Mouse (Mus musculus) splenic B cell, adult 2 months (primary cell): Measurements from ENCODE around the gene Usp12.
"Not testable (repeated sequence)": the region's sequence is repeated elsewhere in the genome, so short reads cannot be mapped to it uniquely, and the experiment has no call there.

Experiments
- DNase-seq: peaks from one replicate; pipeline ENCODE4 v3.0.0-alpha.2; 2011; ENCODE audit warnings: low read depth, low spot score
- H3K27me3 ChIP-seq: 2 replicates; pipeline ENCODE4 v1.6.1; 2012; ENCODE audit warnings: mild to moderate bottlenecking, low read length, moderate library complexity, mixed read lengths; ENCODE audit not compliant: control insufficient read depth, poor library complexity, insufficient read depth, severe bottlenecking
- H3K36me3 ChIP-seq: 2 replicates; pipeline ENCODE4 v1.6.1; 2012; ENCODE audit warnings: mild to moderate bottlenecking, low read length, moderate library complexity, mixed read lengths; ENCODE audit not compliant: control insufficient read depth, poor library complexity, insufficient read depth, severe bottlenecking

The Usp12 gene

DNA sequence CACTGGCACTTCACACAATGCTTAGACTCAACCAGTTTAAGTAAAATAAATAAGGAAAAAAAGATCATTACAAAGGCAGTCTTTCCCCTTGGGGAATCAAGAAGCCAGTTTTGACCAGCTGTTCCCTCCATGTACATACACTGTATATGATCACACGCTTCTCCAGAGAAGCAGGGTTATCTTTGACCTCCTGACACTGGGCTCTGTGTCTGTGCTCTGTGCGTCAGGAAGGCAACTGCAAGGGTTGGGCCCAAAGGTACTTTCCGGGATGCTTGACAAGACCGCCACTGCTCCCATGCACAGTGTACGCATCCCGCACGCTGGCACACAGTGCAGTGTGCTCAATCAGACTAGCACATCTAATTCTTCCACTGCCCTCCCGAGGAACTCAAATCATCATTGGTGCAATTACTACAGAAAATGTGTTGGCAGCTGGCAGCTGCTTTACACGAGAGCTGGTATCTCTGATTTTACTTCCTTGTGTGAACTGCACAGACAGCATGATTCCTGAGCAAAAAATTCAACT lies 57.8 kb downstream of the Usp12 start:
- H3K27me3 ChIP-seq: no peaks in the 10 kb centered on the region
- H3K36me3 ChIP-seq: peaks cover 2% of the 10 kb centered on the region
- DNase-seq: no peak

DNA sequence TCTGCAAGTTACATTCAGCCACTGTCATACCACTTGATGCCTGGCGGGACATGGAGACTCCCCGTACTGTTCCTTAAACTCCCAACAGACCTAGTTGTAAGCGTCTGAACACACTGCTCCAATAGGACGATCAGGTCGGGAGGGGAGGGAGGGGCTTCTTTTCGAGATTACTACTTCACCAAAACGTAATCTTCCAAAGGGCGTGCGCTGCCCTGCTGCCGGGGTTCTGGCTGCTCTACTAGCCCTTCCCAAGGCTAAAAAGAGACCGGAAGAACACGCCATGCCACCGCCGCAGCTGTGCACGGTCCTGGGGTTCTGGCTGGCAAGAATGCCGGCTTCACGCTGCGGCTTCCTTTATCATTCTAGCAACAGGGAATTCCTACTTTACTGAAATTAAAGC lies 58.5 kb downstream of the Usp12 start:
- Histone ChIP-seq H3K27me3 (no peaks in the 10 kb centered on the region), H3K36me3 (peaks cover 2% of the 10 kb centered on the region)
- no peak for DNase-seq

DNA sequence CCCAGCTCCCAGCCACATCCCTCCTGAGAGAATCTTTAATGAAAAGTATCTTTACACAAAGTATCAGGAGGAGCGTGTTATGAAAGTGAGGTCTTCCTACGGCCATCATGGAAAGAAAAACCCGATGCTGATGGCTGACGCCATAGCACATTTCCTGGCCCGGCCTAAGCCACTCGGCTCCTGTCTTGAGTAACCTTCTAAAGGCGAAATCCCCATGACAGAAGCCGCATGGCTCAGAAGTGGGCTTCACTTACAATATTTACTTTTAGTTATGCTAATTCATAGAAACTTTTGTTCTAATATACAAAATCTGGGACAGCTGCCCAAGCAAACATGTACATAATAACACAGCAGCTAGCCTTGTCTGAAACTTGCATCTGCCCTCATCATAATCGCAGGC lies 59.8 kb downstream of the Usp12 start:
- not testable (repeated sequence) for H3K27me3 ChIP-seq, H3K36me3 ChIP-seq, DNase-seq

GRCm38 (mm10) chr5:146733888-146734640 lies 60.7 kb downstream of the Usp12 start:
- Histone ChIP-seq H3K27me3 (no peaks in the 10 kb centered on the region), H3K36me3 (peaks cover 2% of the 10 kb centered on the region)
- no peak for DNase-seq

DNA sequence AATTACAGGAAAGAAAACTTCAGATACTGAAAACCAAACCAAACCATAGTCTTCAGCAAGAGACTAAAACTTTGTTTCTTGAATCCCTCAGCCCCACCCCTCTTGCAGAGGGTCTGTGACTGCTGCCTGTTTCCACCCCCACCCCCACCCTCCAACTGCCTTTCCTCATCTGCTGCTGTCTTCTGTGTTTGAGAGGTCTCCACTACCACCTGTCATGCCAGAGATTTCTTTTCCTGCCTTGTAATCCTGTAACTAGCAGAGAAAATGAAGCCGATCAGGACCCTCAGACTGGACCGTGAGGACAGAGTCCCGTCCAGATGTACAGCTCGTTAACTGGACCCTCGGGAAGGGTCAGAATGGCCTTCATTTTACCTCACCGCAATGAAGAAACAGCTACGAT lies 61.4 kb downstream of the Usp12 start:
- no peak for DNase-seq

GRCm38 (mm10) chr5:146727006-146727405 lies 67.8 kb downstream of the Usp12 start:
- no peak for DNase-seq
- no peaks in the 10 kb centered on the region for H3K27me3 ChIP-seq
- H3K36me3 ChIP-seq: no peaks in the 10 kb centered on the region

More for the DNA sequence above, 61.4 kb downstream of the Usp12 start:
- Histone ChIP-seq H3K27me3 (no peaks in the 10 kb centered on the region), H3K36me3 (peaks cover 2% of the 10 kb centered on the region)

DNA sequence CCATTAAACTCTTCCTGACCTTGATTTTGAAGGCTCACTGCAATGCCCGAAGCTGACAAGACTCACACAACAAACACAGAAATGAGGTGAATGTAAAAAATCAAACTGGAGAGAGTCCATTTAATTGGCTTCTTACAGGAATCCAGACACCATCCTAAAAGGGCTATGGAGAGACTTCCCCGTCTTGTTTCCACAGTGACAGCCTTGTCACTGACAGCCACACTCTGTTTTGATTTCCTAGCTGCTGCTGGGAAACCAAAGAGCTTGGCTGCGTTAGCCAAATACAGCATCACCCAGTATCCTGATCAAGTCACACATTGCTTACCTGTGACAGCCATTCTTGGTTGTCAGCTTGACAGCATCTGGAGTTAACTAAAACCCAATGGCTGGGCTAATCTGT lies 69.8 kb downstream of the Usp12 start:
- no peaks in the 10 kb centered on the region for H3K27me3 ChIP-seq
- no peak for DNase-seq

GRCm38 (mm10) chr5:146723452-146723851 lies 71.4 kb downstream of the Usp12 start:
- Histone ChIP-seq H3K27me3 (no peaks in the 10 kb centered on the region), H3K36me3 (no peaks in the 10 kb centered on the region)
- peak; percentile 8 for DNase-seq

More for the DNA sequence above, 69.8 kb downstream of the Usp12 start:
- H3K36me3 ChIP-seq: no peaks in the 10 kb centered on the region

DNA sequence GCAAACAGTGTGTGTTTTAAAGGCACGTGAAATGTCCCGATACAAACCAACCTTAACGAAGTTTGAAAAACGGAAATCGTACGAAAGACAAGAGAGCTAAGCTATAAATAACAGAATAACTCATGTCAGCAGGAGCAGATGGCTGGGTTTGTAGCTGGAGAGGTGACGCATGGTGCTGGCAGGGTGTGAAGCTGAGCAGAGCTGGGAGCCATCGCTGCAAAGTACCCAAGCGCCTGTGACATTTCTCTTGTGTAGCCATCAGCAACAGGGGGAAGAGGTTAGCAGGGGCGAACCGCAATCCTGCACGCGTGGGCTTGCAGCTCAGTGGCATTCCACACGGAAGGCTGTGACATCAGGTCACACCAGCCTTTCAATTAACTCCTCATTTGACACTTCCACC lies 72.6 kb downstream of the Usp12 start:
- Histone ChIP-seq H3K27me3 (no peaks in the 10 kb centered on the region; the same call in 1 of the 2 replicates), H3K36me3 (no peaks in the 10 kb centered on the region)
- DNase-seq: no peak

DNA sequence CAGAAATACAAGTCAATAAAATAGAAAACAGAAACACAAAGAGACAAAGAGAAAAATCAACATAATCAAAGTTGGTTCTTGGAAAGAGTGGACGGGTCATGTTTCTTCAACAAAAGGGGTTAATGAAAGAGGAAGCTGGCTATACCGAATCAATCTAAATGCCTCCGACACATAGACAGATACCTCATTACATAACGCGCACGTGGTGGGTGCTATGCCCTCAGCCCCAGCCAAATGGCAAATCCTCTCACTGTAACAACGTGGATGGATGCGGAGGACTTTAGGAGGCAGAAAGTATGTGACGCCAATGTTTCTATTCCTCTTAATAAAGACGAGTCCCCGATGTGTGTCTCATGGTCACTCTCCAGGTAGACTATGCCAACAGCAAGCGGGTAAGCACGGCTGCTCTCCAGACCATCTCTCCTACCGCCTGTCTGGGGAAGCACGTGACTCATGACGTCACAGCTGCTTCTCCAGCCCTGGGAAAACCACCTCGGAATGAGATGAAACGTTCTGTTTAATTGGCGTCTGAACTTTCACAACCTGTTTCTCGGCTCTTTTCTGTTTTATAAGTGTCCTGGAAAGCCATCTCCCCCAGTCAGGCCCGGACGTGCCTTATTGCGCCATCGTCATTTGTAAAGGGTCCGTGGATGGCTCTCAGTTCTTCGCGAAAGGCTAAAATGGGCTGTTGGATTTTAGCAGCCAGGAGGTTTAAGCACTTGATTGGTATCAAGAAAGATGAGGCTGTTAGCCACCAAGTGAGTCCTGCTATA lies 75.0 kb downstream of the Usp12 start:
- H3K27me3 ChIP-seq: no peaks in the 10 kb centered on the region; the same call in 1 of the 2 replicates
- no peaks in the 10 kb centered on the region for H3K36me3 ChIP-seq
- no peak for DNase-seq

GRCm38 (mm10) chr5:146713836-146714235 lies 81.0 kb downstream of the Usp12 start:
- no peak for DNase-seq
- Histone ChIP-seq H3K36me3 (no peaks in the 10 kb centered on the region), H3K27me3 (no peaks in the 10 kb centered on the region; the same call in 1 of the 2 replicates)

DNA sequence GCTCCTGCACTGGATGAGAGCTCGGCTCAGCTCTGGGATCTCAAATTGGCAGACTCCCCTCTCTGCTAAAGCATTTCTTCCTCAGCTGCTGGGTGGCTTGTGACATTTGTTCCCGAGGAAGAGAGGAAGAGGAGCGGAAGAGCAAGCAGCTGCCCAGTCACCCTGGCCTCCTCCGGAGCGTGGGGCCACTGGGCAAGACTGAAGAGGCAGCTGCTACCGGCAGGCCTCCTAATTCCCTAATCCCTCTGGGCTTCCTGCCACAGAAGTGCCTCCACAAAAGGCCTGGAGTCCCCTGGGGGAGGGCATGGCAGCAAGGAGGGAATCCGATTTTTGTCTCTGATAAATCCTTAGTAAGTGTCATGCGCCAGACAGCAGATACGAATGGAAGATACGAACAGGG lies 81.7 kb downstream of the Usp12 start:
- DNase-seq: no peak
- no peaks in the 10 kb centered on the region; the same call in 1 of the 2 replicates for H3K27me3 ChIP-seq

GRCm38 (mm10) chr5:146712282-146712918 lies 82.4 kb downstream of the Usp12 start:
- no peak for DNase-seq
- no peaks in the 10 kb centered on the region for H3K27me3 ChIP-seq
- no peaks in the 10 kb centered on the region for H3K36me3 ChIP-seq

More for the DNA sequence above, 81.7 kb downstream of the Usp12 start:
- no peaks in the 10 kb centered on the region for H3K36me3 ChIP-seq

DNA sequence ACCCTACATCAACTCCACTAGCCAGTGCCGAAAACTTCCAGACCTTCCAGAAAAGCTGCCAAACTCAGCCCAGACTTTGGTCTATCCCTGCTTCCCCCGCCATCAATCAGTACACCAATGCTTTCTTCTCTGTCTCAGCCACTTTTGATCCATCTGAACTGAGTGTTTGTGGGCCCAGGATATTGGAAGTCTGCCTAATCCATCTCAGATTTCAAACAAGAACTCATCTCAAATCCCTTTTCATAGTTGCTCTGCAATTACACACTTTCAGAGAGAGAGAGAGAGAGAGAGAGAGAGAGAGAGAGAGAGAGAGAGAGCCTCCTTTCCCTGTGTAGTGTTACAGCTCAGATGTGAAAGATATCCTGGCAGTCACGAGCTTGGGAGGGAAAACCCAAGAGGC lies 85.4 kb downstream of the Usp12 start:
- no peak for DNase-seq
- no peaks in the 10 kb centered on the region for H3K27me3 ChIP-seq

More for the DNA sequence above, 85.4 kb downstream of the Usp12 start:
- no peaks in the 10 kb centered on the region for H3K36me3 ChIP-seq
